Mouse (Mus musculus): Measurements from ENCODE around the gene Smc3. TPM values are rescaled to one million over a fixed set of nuclear protein-coding genes. Genes with fewer than 3 reads are reported as not detected.
"Not testable (repeated sequence)": the region's sequence is repeated elsewhere in the genome, so short reads cannot be mapped to it uniquely, and the experiment has no call there.

The Smc3 gene
- total RNA-seq, 2 experiments from 2014 or later: 35.0 to 37.1 TPM

DNA sequence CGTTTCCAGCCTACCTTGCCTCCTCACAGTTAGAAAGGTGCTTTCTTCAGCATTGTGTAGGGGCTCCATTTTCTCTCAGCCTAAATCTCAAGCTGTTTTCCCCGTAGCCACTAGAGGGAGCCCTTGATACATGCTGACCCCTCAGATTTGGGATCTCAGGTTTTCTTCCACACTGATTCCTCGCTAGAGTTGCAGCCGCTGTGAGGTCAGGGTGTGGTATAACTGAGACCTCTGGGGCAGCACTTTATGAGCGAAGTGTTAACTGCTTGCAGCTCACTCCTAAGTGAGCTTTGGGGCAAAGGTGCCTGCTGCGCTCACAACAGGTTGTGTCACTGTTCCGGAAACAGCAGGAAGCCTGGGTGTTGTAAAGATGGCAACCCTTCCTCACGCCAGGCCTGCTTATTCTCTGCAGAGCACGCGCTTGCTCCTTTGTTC, 48.6 kb downstream of the Smc3 start:
- DNase-seq (ENCODE audit: low spot score in 2 of 2): peak; percentile 82 to 88
- intact Hi-C loops (cut with DNase I): loop anchor here (2.0 to 10.0 kb wide), 5 partner anchors 56 to 1436 kb away; no protein-coding TSS in a partner anchor

DNA sequence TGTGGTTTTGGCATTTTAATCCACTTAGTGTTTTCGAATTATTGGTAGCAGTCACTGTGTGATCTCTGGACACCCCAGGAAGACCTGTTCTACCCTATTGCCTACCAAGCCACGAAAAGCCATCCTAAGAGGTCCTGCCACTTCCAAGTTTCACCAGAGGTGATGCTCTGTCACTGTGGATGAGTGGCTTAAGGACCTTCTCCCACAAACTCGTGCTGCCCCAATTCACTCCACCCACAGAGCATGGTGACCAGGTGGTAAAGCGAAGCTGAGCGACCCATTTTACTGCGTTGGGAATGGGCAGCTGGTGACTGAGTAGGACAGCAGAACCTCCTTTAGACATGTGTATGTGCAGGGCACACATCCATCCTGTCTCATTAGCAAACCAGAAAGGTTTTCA, 49.2 kb downstream of the Smc3 start:
- peak in 1 of 2 experiments; percentile 31 for DNase-seq (ENCODE audit: low spot score in 2 of 2)
- intact Hi-C loops (cut with DNase I): loop anchor here (2.0 to 10.0 kb wide), 5 partner anchors 55 to 1435 kb away; no protein-coding TSS in a partner anchor

DNA sequence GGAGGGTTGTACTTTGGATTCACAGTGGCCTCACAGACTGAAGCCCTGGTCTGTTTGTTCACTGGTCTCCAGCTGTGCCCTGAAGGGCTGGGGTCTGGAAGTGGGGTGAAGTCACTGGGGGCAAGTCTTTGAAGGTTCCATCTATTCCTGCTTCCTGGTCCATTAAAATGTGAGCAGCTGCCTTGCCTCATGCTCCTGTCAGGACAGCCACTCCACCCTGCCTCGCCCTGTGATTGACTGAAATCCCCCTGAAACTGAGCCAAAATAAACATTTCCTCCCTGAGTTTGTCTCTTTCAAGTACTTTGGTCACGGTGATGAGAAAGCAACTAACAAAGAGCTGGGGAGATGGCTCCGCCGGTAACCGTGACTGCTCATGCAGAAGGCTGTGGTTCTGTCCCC, 49.6 kb downstream of the Smc3 start:
- peak in 1 of 2 experiments; percentile 46 for DNase-seq (ENCODE audit: low spot score in 2 of 2)
- intact Hi-C loops (cut with DNase I): loop anchor here (2.0 to 10.0 kb wide), 5 partner anchors 55 to 1435 kb away; no protein-coding TSS in a partner anchor

DNA sequence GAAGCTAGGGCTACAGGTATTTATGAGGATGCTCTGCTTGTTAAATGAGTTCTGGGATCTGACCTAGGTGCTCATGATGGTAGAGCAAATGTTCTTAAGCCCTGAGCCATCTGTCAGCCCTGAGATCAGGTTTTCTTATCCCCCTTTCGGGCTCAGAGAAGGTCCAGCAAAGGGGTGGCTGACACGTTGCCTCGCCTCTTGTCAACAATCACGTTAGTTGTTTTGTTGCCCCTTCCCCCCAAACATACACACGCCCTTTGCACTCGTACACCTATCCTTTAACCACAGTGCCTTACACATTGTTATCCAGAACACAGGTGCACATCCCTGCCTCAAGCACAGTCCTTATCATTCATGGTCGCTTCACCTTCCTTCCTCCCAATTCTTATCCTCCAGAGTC, 50.7 kb downstream of the Smc3 start:
- DNase-seq (ENCODE audit: low spot score in 2 of 2): no peak
- intact Hi-C loops (cut with DNase I): no loop called here

- intact Hi-C loops (cut with DNase I): no loop called here
- no peak for DNase-seq (ENCODE audit: low spot score in 2 of 2)
Measured at GRCm38 (mm10) chr19:53652267-53652666, 52.1 kb downstream of the Smc3 start.

DNA sequence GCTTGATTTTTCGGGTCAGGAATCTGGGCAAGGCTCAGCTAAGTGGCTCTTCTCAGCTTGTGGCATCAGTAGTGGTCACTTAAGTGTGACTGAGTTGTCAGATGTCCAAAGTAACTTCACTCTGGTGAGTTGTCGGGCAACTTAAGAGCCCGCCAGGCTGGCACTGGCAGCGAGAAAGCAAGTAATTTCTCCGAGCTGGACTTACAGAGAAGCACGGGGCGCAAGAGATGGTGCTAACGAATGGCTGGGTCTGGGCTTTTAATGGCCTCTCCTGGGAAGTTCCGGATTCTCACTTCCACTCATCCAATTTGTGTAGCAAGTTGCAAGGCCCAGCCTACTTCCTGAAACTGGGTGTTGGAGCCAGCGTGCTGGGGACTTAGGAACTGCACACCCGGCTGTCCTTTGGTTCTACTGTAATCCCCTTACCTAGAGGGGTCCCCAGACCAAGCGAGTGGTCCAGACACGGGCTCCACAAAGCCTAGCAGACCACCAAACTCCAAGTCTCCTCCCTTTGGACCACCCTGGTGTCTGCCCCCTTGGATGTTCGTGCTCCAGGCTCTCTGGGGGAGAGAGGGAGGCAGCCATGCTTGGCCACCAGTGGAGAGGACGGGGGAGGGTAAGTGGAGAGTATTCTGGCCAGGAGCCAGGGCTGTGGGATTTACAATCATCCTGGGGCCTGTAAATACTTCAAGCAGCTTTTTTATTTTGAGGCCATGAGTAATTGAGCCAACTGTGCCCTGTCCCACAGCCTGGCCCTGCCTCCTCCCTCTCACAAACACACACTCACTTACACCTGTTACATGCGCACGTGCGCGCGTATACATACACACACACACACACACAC, 53.6 kb downstream of the Smc3 start:
- DNase-seq (ENCODE audit: low spot score in 2 of 2): no peak
- intact Hi-C loops (cut with DNase I): no loop called here

- DNase-seq (ENCODE audit: low spot score in 2 of 2); intact Hi-C loops (cut with DNase I): not testable (repeated sequence)
Measured at GRCm38 (mm10) chr19:53656443-53656842, 56.2 kb downstream of the Smc3 start.

DNA sequence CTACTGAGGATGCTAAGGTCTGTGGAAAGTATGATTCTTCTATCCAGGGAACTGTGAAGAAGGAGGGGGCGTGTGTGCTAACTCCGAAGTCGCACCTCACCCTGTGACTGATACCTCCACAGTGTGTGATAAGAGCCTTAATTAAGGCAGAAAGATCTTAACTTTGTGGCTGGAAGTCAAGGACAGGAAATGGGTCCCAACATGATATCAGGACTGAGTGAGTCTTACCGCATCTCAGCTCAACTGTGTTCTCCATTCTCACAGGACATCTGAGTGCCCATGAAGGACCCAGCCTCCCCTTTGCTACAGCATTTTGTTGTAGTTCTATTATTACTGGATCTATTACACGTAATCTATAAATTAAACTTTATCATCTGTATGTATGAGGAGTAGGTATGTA, 57.2 kb downstream of the Smc3 start:
- DNase-seq (ENCODE audit: low spot score in 2 of 2): no peak
- intact Hi-C loops (cut with DNase I): no loop called here

DNA sequence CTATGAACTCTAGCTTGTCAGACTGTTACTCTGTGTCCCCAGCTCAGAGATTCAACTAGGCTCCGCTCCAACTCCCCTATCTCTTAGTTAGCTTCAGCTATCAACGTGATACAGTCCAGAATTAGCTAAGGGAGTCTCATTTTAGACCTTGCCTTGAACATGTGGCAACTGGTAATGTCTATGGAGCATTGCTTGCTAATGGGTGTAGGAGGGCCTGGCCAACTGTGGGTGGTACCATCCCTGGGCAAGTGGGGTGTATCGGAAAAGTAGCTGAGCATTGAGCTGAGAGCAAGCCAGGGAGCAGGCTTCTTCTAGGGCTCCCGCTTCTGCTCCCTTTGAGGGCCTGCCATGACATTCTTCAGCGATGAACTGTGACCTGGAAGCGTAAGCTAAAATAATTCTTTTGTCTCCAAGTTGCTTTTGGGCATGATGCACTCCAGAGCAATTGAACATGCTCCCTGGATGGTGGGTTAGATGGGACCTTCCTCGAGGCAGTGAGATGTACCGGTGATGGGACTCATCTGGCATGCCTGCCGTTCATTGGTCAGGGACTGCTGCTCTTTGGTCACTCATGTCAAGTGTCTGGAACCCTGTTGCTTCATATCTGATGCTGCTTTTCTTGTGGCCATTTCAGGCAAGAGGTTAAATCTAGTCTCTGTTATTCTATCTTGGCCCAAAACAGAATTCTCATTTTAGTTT, 60.7 kb downstream of the Smc3 start:
- intact Hi-C loops (cut with DNase I): no loop called here
- DNase-seq (ENCODE audit: low spot score in 2 of 2): no peak

- no peak for DNase-seq (ENCODE audit: low spot score in 2 of 2)
- intact Hi-C loops (cut with DNase I): no loop called here
Measured at GRCm38 (mm10) chr19:53661938-53662722, 61.9 kb downstream of the Smc3 start.

DNA sequence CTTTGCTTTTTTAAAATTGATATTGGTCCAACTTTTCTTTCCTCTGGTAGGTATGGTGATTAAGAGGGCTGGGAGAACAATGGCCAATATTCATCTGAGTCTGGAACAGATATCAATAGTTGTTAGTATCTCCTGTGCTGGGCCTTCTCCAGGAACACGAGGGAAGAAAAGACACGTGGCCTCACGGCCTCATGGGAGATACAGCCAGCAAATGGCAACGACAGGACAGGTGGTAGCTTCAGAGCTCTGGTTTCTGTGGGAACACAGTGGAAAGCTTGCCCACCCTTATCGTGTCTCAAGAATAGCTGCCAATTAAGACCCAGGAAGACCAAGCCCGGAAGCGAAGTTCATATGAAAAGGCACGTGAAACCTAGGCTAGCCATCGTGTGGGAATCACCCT, 64.6 kb downstream of the Smc3 start:
- intact Hi-C loops (cut with DNase I): no loop called here
- DNase-seq (ENCODE audit: low spot score in 2 of 2): no peak

DNA sequence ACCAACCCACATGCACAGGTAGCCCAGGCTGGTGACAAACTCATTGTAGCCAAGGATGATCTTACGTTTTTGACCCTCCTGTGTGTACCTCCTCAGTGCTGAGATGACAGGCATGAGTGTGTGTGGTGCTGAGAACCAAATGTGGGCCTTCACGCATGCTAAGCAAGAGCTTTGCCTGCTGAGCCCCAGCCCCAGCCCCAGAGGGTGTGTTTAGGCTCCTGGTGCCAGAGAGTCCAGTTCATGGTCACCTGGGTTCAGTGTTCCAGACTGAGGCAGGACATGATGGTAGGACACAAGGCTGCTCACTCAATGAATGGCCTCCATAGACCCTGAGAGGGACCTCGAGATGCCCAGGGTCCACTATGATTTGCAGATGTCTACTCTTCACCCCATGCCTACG, 65.2 kb downstream of the Smc3 start:
- no peak for DNase-seq (ENCODE audit: low spot score in 2 of 2)

GRCm38 (mm10) chr19:53666708-53667107, 66.5 kb downstream of the Smc3 start:
- intact Hi-C loops (cut with DNase I): no loop called here

More for the DNA sequence above, 65.2 kb downstream of the Smc3 start:
- intact Hi-C loops (cut with DNase I): no loop called here

DNA sequence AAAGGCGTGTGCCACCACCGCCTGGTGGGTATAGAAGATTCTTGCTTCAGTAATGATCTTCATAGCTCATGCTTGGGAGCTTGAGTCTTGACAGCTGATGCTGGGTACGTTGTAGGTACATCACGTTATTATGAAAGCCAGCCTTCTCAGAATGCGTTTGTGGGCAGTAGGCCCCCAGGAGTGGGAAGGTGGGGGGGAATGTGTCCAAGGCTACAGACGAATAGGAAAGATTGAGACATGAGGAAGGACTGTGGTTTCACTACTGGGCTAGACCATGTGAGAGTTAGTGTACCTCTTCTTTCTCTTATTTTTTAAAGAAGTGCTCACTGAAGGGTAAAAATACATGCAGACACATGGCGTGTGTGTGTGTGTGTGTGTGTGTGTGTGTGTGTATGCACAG, 68.6 kb downstream of the Smc3 start:
- intact Hi-C loops (cut with DNase I): no loop called here
- DNase-seq (ENCODE audit: low spot score in 2 of 2): no peak

More at GRCm38 (mm10) chr19:53666708-53667107, 66.5 kb downstream of the Smc3 start:
- no peak for DNase-seq (ENCODE audit: low spot score in 2 of 2)

- intact Hi-C loops (cut with DNase I): no loop called here
- no peak for DNase-seq (ENCODE audit: low spot score in 2 of 2)
Measured at GRCm38 (mm10) chr19:53670625-53671141, 70.5 kb downstream of the Smc3 start.

DNA sequence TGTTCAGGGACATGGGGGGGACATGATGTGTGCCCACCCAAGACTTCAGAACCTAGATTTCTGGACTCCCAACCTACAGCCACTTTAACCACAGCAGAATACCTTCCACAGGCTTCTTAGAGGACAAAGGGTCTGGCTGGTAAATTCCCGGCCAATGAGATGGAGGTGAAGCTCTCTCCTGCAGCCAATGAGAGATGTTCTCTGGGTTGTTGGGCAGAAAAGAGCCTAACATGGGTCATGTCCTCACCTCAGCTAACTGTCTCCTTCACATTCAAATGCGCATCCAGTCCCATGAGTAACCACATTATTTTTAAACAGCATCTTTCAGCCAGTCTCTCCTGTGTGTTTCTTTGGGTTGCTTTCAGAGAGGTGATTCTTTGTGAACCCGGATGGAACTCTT, 71.2 kb downstream of the Smc3 start:
- intact Hi-C loops (cut with DNase I): no loop called here

GRCm38 (mm10) chr19:53674131-53674925, 74.1 kb downstream of the Smc3 start:
- peak in 1 of 2 experiments; percentile 52 for DNase-seq (ENCODE audit: low spot score in 2 of 2)
- intact Hi-C loops (cut with DNase I): no loop called here

More for the DNA sequence above, 71.2 kb downstream of the Smc3 start:
- no peak for DNase-seq (ENCODE audit: low spot score in 2 of 2)

GRCm38 (mm10) chr19:53676228-53676627, 76.0 kb downstream of the Smc3 start:
- no peak for DNase-seq (ENCODE audit: low spot score in 2 of 2)
- intact Hi-C loops (cut with DNase I): no loop called here

All from left cerebral cortex, postnatal 25 days (tissue).